Mouse (Mus musculus) liver, postnatal 0 days (tissue): Measurements from ENCODE around the gene Gimap8.

Experiments used
- CTCF ChIP-seq: sonication (generic); IDR thresholded peaks from 2 replicates; pipeline ENCODE4 v1.5.1; 2016; ENCODE audit warnings: antibody characterized with exemption, low read depth
- EP300 ChIP-seq: IDR thresholded peaks from 2 replicates; pipeline ENCODE4 v1.6.1; 2016; ENCODE audit warnings: antibody characterized with exemption, low read depth, mild to moderate bottlenecking

DNA sequence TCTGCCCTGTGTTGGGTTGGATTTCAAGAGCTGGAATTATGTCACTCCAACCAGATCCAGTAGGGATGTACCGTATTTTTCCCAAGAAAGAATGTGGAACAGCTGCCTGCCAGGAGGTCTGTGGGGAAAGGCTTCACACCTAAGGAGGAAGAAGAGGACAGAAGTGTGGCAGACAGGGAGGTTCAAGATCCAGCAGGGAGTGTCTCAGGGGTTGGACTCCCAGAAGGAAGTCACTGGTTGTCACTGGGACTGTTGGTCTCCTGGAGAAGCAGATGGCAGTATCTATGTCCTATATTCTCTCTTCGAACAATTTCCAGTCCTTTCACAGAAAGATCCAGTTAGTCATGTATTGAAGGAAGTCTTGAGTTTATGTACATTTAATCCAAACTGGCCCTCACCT is 577 bp downstream of the Gimap8 start:
- TF ChIP-seq EP300 (no peak), CTCF (no peak)
